Mouse (Mus musculus): ENCODE measurements around the gene Akain1.

DNA sequence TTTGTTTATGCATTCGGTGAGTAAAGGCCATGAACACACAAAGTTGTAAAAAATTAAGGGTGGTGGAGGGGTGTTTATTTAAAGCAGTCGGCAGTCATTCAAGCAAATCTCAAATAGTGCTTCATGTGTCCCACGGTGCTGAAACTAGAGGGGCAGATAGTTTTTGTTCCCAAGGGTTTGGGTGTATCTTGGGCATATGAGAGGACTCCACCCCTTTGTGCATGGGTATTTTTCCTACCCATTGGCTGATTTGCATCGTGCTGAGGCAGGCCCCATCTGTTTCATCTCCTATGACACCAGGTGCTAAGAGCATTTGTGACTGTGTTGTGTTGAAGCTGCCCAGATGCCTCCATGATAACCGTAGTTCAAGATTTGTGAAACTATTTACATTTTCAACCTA lies 1.3 kb upstream of the Akain1 start:
- no peak for TF ChIP-seq CTCF (IDR thresholded peaks at IDR 0.05; ENCODE audit: low read depth)
- no peak for TF ChIP-seq EP300 (IDR thresholded peaks at IDR 0.05; ENCODE audit: low read depth)
